Mouse (Mus musculus) intestine, postnatal 0 days (tissue): ENCODE measurements around the gene T2. TPM values are rescaled to one million over a fixed set of nuclear protein-coding genes. Genes with fewer than 3 reads are reported as not detected.

ENCODE experiments used
- ATAC-seq: fragments of 200-750 bp; cut with Nextera tagmentation; 2 replicates; pipeline ENCODE4 v1.8.0; 2017; ENCODE audit warnings: mild to moderate bottlenecking, moderate TSS enrichment, moderate library complexity
- H3K27ac ChIP-seq: fragments of 300-500 bp; sonication (generic); 2 replicates; pipeline ENCODE4 v1.5.1; 2014; ENCODE audit warnings: mild to moderate bottlenecking, low read depth, low read length, moderate library complexity
- H3K27me3 ChIP-seq: fragments of 300-500 bp; sonication (generic); replicated peaks from 2 replicates; pipeline ENCODE4 v1.6.1; 2014; ENCODE audit warnings: low read length, mixed read lengths; ENCODE audit not compliant: control insufficient read depth, insufficient read depth
- H3K36me3 ChIP-seq: fragments of 300-500 bp; sonication (generic); 2 replicates; pipeline ENCODE4 v1.6.1; 2014; ENCODE audit warnings: mild to moderate bottlenecking, moderate library complexity; ENCODE audit not compliant: control insufficient read depth, insufficient read depth
- H3K4me1 ChIP-seq: fragments of 300-500 bp; sonication (generic); replicated peaks from 2 replicates; pipeline ENCODE4 v1.6.1; 2014; ENCODE audit warnings: antibody characterized with exemption, low read length, mixed read lengths; ENCODE audit not compliant: control insufficient read depth, insufficient read depth
- H3K4me2 ChIP-seq: fragments of 300-500 bp; sonication (generic); replicated peaks from 2 replicates; pipeline ENCODE4 v1.6.1; 2014; ENCODE audit warnings: low read depth, mild to moderate bottlenecking, moderate library complexity
- H3K4me3 ChIP-seq: fragments of 300-500 bp; sonication (generic); 2 replicates; pipeline ENCODE4 v1.5.1; 2014; ENCODE audit warnings: low read depth, low read length
- H3K9ac ChIP-seq: fragments of 300-500 bp; sonication (generic); 2 replicates; pipeline ENCODE4 v1.6.1; 2014; ENCODE audit warnings: mild to moderate bottlenecking, low read depth, low read length
- H3K9me3 ChIP-seq: fragments of 300-500 bp; sonication (generic); 2 replicates; pipeline ENCODE4 v1.6.1; 2016; ENCODE audit warnings: mixed run types; ENCODE audit not compliant: control insufficient read depth
- CTCF ChIP-seq: sonication (generic); IDR thresholded peaks from 2 replicates; pipeline ENCODE4 v1.5.1; 2016; ENCODE audit warnings: low read depth, mild to moderate bottlenecking, control low read depth, antibody characterized with exemption, moderate library complexity
- WGBS: fragments of 180-500 bp; shearing (Covaris S2); extraction: QIAGEN DNeasy Blood & Tissue Kit; methylation state at CpG from one replicate; pipeline ENCODE4 v1.1.7; 2014; 5-methylcytosine and 5-hydroxymethylcytosine counted together
- polyA plus RNA-seq: library from polyadenylated mRNA; unstranded; fragments of >200 nt; fragmentation: Nextera tagmentation; extraction: Ambion mirVana; gene quantifications from 2 replicates; pipeline ENCODE4 v1.2.1, GENCODE M21; 2015

The T2 gene
- polyA plus RNA-seq, 1 experiment from 2014 or later = 0.10 TPM

DNA sequence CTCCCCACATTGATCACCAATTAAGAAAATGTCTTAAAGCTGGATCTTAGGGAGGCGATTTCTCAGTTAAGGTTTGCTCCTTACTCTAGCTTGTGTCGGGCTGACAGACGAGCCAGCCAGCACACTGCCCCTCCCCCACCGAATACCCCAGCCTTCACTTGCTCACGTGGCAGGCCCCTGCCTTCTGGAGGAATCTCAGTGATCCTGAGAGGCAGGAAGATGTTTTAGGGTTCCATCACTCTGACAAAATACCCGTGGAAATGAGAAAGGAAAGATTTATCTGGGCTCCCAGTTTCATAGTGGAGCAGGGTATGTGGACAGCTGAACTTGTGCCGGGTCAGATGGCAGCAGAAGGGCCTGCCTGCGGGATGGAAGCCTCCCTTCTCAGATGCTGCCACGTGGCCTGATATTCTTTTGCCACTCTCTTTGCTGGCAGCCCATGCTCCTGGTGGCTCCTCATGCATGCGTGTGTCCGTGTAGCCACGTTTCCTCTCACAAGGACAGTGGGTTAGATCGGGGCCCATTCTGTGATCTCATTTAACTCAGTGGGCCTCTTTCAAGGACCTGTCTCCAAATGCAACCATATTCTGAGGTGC lies 14.9 kb downstream of the T2 start:
- Histone ChIP-seq H3K4me1 (peaks cover 7% of the 10 kb centered on the region), H3K4me3 (no peak overlapping the region), H3K9me3 (no peaks in the 10 kb centered on the region), H3K27me3 (0 out of 2 replicates have a peak, but pooled peaks cover 1% of the 10 kb centered on the region), H3K27ac (no peak overlapping the region), H3K9ac (no peak overlapping the region), H3K4me2 (no peak overlapping the region), H3K36me3 (no peaks in the 10 kb centered on the region)
- no peak for ATAC-seq
- 64% methylated on average over 13 of the region's 13 CpGs for WGBS
- TF ChIP-seq CTCF = no peak

DNA sequence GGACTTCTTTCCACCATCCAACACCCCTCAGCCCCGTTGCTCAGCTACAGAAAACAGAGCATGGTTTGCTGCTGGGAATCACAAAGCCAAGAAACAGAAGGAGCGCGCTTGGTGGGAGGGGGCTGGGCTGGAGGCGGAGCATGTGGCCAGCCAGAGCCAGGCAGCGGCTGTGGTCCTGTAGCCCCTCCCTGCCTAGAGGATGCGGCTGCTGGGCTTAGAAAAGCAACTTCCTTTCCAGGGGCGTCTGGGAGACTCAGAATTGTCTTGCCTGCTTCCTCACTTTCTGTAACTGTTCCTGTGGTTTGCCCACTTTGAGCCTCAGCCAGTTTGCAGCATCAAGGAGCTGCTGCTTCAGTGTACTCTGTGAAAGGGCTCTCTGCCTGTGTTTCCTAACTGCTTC lies 16.0 kb downstream of the T2 start:
- Histone ChIP-seq H3K27ac (no peak overlapping the region), H3K27me3 (no peaks in the 10 kb centered on the region), H3K4me1 (peaks cover 7% of the 10 kb centered on the region), H3K9me3 (no peaks in the 10 kb centered on the region), H3K4me3 (peak overlapping the region; percentile 26; the same call in 1 of the 2 replicates), H3K9ac (no peak overlapping the region), H3K36me3 (no peaks in the 10 kb centered on the region), H3K4me2 (peak overlapping the region; percentile 62)
- 12% methylated on average over 7 of the region's 7 CpGs for WGBS
- no peak for ATAC-seq
- no peak for TF ChIP-seq CTCF

DNA sequence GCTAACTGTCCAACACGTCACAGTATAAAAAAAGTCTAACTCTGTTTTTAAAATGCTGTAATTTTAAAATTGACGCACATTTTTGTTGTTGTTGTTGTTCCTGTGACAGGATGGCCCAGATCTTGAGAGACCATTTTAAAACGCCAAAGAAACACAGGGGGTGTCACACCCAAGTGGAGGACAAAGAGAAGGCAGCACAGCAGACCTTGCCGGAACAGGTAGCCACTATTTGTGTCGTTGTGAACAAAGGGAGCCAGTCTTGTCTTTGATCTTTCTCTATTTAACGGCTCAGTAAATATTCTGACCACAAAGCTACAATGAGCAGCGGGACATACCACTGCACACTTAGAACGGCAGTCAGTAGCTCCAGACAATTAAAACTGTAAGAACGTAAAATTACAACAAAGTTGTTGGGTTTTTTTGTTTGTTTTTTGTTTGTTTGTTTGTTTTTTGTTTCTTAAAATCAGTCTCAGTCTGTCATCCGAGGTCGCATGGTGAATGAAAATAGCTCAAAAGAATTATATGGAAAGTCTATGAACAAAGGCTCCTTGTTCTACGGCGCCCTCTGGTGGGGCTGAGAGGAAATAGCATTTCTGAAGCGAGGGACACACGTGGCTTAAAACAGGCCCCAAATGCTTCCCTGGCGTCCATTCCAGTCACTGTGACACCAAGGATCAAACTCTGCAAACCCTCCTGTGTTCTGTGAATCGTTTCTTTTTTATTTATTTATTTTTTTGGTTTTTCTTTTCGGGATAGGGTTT lies 16.7 kb downstream of the T2 start:
- Histone ChIP-seq H3K4me2 (peak overlapping the region; percentile 62), H3K27ac (peak overlapping the region; percentile 35; the same call in 1 of the 2 replicates), H3K9ac (no peak overlapping the region), H3K9me3 (no peaks in the 10 kb centered on the region), H3K36me3 (no peaks in the 10 kb centered on the region), H3K4me3 (peak overlapping the region; percentile 26; the same call in 1 of the 2 replicates), H3K4me1 (peaks cover 4% of the 10 kb centered on the region), H3K27me3 (no peaks in the 10 kb centered on the region)
- ATAC-seq = peak; percentile 48; the same call in 1 of the 2 replicates
- WGBS = 3% methylated on average over 18 of the region's 18 CpGs
- TF ChIP-seq CTCF = peak; percentile 92

DNA sequence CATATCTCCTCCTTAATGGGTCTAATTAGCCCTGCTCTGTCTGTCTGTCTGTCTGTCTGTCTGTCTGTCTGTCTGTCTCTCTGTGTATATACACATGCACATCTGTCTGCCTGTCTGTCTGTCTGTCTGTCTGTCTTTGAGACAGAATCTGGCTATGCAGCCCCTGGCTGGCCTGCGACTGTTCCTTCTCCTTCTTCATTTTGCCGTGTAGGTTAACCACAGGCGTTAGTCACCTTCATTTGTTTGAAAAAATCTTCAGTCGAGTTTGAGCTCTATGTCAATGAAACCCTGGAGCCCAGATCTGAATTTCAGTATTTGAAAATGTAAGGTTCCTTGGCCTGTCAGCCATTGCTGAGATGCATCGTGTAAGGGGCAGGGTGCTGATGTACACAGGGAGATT lies 21.5 kb downstream of the T2 start:
- Histone ChIP-seq H3K4me3 (no peak overlapping the region), H3K4me2 (no peak overlapping the region), H3K9me3 (no peaks in the 10 kb centered on the region), H3K27ac (no peak overlapping the region), H3K36me3 (no peaks in the 10 kb centered on the region), H3K27me3 (no peaks in the 10 kb centered on the region), H3K9ac (no peak overlapping the region), H3K4me1 (no peaks in the 10 kb centered on the region)
- WGBS = 62% methylated on average over 5 of the region's 5 CpGs
- TF ChIP-seq CTCF = no peak
- no peak for ATAC-seq

DNA sequence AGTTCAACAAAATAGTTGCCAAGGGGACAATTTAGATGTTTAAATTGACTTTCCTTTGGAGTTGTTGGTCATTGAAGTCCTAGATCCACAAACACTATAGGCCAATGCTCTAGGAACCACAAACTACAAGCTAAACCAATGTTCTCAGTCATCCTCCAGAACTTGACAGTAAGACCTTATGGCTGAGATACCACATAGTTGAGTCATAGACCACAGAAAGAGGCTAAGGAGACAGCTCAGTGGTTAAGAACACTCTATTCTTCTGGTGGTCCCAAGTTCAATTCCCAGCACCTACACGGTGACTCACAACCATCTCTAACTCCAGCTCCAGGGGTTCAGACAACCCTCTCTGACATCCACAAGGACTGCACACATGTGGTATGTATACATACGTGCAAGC lies 29.6 kb downstream of the T2 start:
- no peak overlapping the region for H3K27ac ChIP-seq

DNA sequence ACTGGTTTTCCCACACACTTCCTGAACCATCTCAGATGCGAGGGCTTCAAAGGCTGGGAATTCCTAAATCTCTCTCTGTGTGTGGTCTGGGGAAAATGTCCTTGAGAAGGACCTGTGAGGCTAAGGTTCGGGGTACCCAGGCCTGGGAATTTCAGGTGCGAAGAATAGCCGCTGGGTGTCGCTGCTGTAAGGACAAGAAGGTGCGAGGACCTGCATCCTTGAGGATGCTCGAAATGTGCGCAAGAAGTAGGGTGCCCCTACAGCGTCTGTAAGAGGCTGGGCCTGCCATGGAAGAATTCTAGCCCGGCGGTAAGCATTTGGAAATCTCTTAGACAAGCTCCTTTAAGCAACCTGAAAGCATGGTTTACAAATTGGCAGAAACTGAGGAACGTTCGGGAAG lies 32.7 kb downstream of the T2 start:
- Histone ChIP-seq H3K4me1 (no peaks in the 10 kb centered on the region), H3K4me2 (no peak overlapping the region), H3K9ac (no peak overlapping the region), H3K4me3 (no peak overlapping the region), H3K9me3 (no peaks in the 10 kb centered on the region), H3K36me3 (no peaks in the 10 kb centered on the region), H3K27me3 (peaks cover 28% of the 10 kb centered on the region), H3K27ac (no peak overlapping the region)
- peak; percentile 73 for TF ChIP-seq CTCF
- WGBS = 3% methylated on average over 13 of the region's 13 CpGs
- no peak for ATAC-seq

More for the DNA sequence above, 29.6 kb downstream of the T2 start:
- 87% methylated on average over 2 of the region's 2 CpGs for WGBS
- Histone ChIP-seq H3K4me3 (no peak overlapping the region), H3K9me3 (no peaks in the 10 kb centered on the region), H3K4me2 (no peak overlapping the region), H3K27me3 (peaks cover 26% of the 10 kb centered on the region), H3K9ac (no peak overlapping the region), H3K4me1 (no peaks in the 10 kb centered on the region), H3K36me3 (no peaks in the 10 kb centered on the region)
- no peak for TF ChIP-seq CTCF
- no peak for ATAC-seq
